Mouse (Mus musculus): ENCODE measurements around the gene St8sia6.
"Not testable (repeated sequence)": the region's sequence is repeated elsewhere in the genome, so short reads cannot be mapped to it uniquely, and the experiment has no call there.

The St8sia6 gene

DNA sequence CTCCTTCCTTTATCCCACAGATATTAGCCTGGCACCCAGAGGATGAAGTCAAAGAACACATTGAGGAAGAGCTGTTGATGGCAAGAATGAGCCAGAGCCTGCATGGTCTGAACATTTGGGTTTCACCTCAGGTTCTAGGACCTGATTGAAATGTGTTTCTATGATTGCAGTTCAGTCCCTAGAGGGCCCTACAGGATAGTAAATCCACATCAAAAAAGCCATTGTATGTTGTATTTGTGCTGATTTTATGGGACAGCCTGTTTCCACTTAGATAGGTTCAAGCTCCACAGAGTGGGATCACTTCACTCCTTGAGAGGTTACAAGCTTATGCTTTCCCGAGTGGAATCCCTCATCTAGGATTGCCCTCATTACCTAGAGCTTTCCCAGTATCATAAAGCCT lies 159.0 kb downstream of the St8sia6 start:
- in situ Hi-C loops (cut with MseI, MboI), result no loop called here

DNA sequence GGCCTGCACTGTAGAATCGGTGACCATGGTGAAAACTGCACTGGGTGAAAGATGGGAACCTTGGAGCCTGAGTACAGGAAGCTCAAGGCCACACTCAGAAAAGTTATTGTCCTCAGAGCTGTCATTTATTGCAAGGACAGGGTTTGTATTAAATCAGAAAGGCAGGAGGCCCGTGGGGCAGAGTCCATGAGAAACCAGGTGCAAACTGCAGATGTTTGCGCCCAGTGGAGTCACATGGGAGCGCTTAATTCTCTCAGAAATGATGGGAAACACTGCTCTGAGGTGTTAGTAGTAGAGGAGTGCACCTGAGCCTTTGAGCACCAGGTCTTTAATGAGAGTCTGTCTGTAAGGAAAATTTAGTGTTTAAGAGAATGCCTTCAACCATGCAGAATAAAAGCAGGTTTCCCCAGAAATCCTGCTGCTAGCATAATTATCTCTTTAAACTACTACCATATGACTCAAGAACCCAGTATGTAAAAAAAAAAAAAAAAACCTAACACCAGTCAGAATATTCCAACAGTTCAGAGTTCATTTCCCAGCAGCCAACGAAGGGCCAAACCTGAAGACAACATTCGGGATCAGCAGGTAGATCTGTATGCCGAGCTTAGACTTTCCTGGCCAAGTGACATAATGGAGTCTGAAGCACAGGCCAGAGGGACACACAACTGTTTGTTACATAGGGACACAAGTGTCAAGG lies 163.6 kb downstream of the St8sia6 start:
- in situ Hi-C loops (cut with MseI, MboI), result no loop called here

GRCm38 (mm10) chr2:13603636-13604035 lies 190.2 kb downstream of the St8sia6 start:
- in situ Hi-C loops (cut with MseI, MboI), result not testable (repeated sequence)

GRCm38 (mm10) chr2:13603093-13603492 lies 190.8 kb downstream of the St8sia6 start:
- in situ Hi-C loops (cut with MseI, MboI), result no loop called here
